Mouse (Mus musculus): Measurements from ENCODE around the gene Stab2. TPM values are rescaled to one million over a fixed set of nuclear protein-coding genes. Genes with fewer than 3 reads are reported as not detected.

Gene Stab2
- polyA plus RNA-seq, 1 experiment from 2014 or later: 0.04 TPM

DNA sequence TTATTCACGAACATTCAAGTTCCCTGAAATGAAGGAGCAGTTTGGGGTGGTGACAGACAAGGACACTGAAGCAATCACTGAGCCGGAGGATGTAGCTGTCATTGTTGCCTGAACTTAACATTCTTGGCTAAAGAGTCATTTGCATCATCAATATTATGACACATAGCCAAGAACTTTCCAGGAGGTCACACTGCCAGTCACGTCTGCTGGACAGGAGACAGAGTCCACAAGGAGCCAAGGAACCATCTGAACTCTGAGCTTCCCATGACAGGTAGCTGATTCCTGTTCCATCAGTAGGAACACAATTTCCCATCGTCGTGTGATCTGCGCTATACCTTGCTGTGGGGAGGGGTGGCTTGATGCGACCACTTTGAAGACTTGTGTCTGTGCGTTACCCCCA lies 24.9 kb upstream of the Stab2 start:
- WGBS: 87% methylated on average over 8 of the region's 8 CpGs
- no peaks in the 10 kb centered on the region for H3K36me3 ChIP-seq
- ATAC-seq (ENCODE audit: low FRiP score, low read depth): no peak

DNA sequence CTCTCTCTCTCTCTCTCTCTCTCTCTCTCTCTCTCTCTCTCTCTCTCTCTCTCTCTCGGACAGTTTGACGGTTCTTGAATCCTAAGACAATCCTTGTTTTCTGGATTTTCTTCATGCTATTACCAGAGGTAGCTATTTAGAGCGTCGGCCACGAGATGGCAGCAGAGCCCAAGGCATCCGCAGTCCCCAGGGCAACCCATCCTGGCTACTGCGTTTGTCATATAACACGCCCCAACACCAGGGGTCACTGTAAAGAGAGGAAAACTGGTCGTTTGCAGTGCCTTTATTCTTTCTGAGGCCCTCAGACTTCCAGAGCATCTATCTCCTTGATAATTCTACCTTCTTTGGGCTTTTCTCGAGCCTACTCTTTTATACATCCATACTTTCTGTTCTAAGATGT lies 17.1 kb upstream of the Stab2 start:
- Histone ChIP-seq H3K27ac (replicated peaks) (no peak overlapping the region), H3K9me3 (no peaks in the 10 kb centered on the region), H3K4me2 (replicated peaks) (no peak overlapping the region), H3K36me3 (no peaks in the 10 kb centered on the region), H3K4me3 (no peak overlapping the region), H3K27me3 (peaks cover 2% of the 10 kb centered on the region; the same call in 1 of the 2 replicates), H3K4me1 (no peaks in the 10 kb centered on the region), H3K9ac (replicated peaks) (no peak overlapping the region)
- peak; percentile 90 for ATAC-seq (ENCODE audit: low FRiP score, low read depth)
- 2% methylated on average over 8 of the region's 10 CpGs for WGBS

More for the DNA sequence above, 24.9 kb upstream of the Stab2 start:
- Histone ChIP-seq H3K27ac (replicated peaks) (no peak overlapping the region), H3K9me3 (no peaks in the 10 kb centered on the region), H3K27me3 (peaks cover 4% of the 10 kb centered on the region; the same call in 1 of the 2 replicates), H3K4me1 (peaks cover 27% of the 10 kb centered on the region), H3K4me3 (no peak overlapping the region), H3K4me2 (replicated peaks) (no peak overlapping the region), H3K9ac (replicated peaks) (no peak overlapping the region)

DNA sequence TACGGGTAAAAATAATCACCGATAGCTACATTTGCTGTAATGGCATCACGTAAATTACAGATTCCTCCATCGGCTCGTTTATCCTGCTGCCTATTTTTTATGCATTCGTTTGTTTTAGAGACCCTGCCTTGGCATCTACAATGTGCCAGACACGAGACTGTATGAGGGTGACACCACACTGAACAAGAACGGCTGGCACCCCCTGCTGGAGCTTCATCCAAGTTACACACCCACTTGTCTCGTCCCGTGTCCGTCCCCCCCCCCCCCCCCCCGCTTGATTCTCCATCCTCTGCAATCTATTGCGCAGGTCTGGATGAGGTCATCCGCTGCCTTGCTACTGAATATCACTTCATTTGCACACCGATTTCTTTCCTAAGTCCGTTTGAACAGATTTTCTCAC lies 12.9 kb upstream of the Stab2 start:
- WGBS: 72% methylated on average over 16 of the region's 16 CpGs
- H3K4me3 ChIP-seq: no peak overlapping the region
- no peak overlapping the region for H3K27ac ChIP-seq (replicated peaks)
- no peaks in the 10 kb centered on the region for H3K9me3 ChIP-seq
- no peaks in the 10 kb centered on the region for H3K36me3 ChIP-seq
- 0 out of 2 replicates have a peak, but pooled peaks cover 6% of the 10 kb centered on the region for H3K27me3 ChIP-seq
- peaks cover 17% of the 10 kb centered on the region for H3K4me1 ChIP-seq
- no peak for ATAC-seq (ENCODE audit: low FRiP score, low read depth)
- H3K4me2 ChIP-seq (replicated peaks): no peak overlapping the region
- H3K9ac ChIP-seq (replicated peaks): no peak overlapping the region

DNA sequence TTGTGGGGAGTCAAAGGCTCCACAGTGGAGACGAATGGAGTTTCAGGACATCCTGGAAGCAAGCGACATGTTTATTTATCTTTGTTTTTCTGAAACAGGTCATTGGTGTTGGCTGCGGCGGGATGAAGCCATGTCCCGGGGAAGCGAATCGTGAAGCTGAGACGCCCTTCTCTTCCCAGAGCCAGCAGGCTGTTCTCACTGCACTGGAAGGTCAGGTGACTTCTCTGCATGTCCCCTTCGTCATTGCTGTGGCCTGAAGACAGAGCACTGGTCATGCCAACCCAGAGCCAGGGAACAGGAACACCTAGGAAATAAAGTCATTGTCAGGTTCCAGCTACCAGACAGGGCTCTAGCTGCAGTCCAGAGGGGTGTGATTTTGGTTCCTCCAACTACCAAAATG lies 11.1 kb upstream of the Stab2 start:
- peaks cover 19% of the 10 kb centered on the region for H3K4me1 ChIP-seq
- H3K27me3 ChIP-seq: 0 out of 2 replicates have a peak, but pooled peaks cover 6% of the 10 kb centered on the region
- H3K9me3 ChIP-seq: no peaks in the 10 kb centered on the region
- no peak overlapping the region for H3K4me2 ChIP-seq (replicated peaks)
- ATAC-seq (ENCODE audit: low FRiP score, low read depth): no peak
- no peak overlapping the region for H3K4me3 ChIP-seq
- H3K9ac ChIP-seq (replicated peaks): no peak overlapping the region
- no peaks in the 10 kb centered on the region for H3K36me3 ChIP-seq
- 73% methylated on average over 9 of the region's 9 CpGs for WGBS
- no peak overlapping the region for H3K27ac ChIP-seq (replicated peaks)

DNA sequence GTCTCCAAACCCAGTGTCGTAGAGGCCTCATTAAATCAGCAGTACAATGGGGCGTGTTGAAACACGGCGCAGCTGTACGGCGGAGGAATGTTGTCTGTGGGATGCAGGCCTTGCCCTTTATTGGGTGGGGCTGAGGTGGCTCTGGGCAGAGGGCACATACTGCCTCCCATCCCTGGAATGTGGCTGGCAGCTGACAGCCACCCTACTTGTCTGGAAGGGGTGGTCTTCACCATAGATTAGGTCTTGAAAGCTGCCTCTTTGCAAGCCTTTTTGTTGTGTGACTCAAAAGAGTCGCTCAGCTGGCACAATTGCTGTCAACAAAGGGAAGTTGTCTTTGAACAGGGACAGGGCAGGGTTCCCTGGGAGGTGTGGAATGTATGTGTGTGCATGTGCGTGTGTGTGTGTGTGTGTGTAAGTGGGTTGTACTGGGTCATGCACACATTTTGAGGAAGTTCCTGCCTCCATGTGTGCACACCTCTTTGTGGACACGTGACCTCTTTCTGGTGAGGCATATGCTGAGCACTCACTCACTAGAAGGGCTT lies 8.4 kb upstream of the Stab2 start:
- H3K9me3 ChIP-seq: no peaks in the 10 kb centered on the region
- ATAC-seq (ENCODE audit: low FRiP score, low read depth): peak; percentile 86
- H3K27me3 ChIP-seq: 0 out of 2 replicates have a peak, but pooled peaks cover 6% of the 10 kb centered on the region
- H3K4me1 ChIP-seq: peaks cover 19% of the 10 kb centered on the region
- no peaks in the 10 kb centered on the region for H3K36me3 ChIP-seq
- no peak overlapping the region for H3K4me2 ChIP-seq (replicated peaks)
- no peak overlapping the region for H3K9ac ChIP-seq (replicated peaks)
- H3K27ac ChIP-seq (replicated peaks): no peak overlapping the region; the same call in 1 of the 2 replicates
- H3K4me3 ChIP-seq: no peak overlapping the region
- WGBS: 22% methylated on average over 9 of the region's 9 CpGs

DNA sequence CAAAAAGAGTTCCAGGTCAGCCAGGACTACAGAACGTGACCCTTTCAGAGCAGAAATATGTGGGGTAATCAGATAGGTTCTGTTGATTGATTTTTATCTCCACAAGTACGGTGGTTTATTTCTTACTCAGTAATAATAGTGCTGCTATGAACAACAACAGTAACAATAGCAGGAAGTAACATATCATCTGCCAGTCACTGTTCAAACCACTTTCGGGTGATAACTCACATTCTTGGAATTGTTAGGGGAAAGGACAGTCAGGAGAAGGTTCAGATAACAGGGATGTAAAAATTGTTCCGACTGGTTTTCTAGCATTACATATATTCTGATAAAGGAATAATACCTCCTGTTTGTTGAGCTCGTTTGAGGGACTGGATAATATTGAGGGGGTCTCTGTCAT lies 7.6 kb upstream of the Stab2 start:
- Histone ChIP-seq H3K36me3 (no peaks in the 10 kb centered on the region), H3K4me1 (peaks cover 19% of the 10 kb centered on the region), H3K9me3 (no peaks in the 10 kb centered on the region), H3K27me3 (0 out of 2 replicates have a peak, but pooled peaks cover 6% of the 10 kb centered on the region), H3K4me2 (replicated peaks) (no peak overlapping the region), H3K9ac (replicated peaks) (no peak overlapping the region), H3K4me3 (no peak overlapping the region), H3K27ac (replicated peaks) (no peak overlapping the region)
- WGBS: 80% methylated on average over 5 of the region's 5 CpGs
- no peak for ATAC-seq (ENCODE audit: low FRiP score, low read depth)

DNA sequence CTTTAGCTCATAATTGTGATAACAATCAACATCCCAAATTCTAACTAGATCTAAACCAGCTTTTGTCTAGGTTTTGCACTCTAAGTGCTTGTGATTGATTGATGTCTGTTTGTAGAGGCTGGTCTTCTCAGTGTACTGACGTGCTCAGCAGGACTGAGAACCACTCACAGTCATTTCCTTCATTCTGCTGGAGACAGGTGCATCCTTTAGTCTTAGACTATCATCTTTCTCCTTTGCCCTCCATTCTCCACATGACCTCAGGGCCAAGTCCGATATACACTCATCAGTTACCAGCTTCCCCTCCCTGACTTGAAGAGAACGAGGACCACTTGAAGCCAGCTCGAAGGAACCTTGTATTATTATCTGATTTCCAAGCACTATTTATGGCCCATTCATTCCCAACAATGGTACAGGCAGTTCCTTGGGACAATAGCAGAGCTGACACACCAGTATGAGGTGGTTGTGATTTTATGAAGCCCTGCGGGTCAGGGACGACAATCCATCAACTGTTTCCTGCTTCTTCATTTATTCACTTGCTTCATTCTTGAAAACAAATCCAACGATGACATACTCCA lies 6.7 kb upstream of the Stab2 start:
- no peak overlapping the region for H3K9ac ChIP-seq (replicated peaks)
- H3K27me3 ChIP-seq: 0 out of 2 replicates have a peak, but pooled peaks cover 6% of the 10 kb centered on the region
- H3K4me2 ChIP-seq (replicated peaks): no peak overlapping the region
- no peak overlapping the region for H3K27ac ChIP-seq (replicated peaks)
- H3K36me3 ChIP-seq: no peaks in the 10 kb centered on the region
- ATAC-seq (ENCODE audit: low FRiP score, low read depth): no peak
- peaks cover 18% of the 10 kb centered on the region for H3K4me1 ChIP-seq
- no peak overlapping the region for H3K4me3 ChIP-seq
- no peaks in the 10 kb centered on the region for H3K9me3 ChIP-seq
- WGBS: 87% methylated on average over 7 of the region's 7 CpGs

DNA sequence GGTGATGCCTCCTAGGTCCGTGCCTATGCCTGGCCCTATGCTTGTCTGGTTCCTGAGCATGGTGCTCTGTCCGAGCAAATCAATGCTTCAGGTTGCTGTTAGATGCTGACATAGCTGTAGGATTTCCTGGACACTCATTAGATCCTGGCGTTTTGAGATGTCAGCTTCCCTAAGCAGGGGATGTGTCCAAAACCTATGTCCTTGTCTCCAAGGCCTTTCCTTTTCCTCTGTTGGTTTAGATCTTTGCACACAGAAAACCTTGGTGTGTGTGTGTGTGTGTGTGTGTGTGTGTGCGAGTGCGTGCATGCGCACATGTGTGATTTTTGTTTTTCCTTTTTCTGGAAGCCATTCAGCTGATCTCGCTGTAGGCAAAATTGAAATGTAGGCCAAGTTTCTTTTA lies 4.3 kb upstream of the Stab2 start:
- no peak overlapping the region for H3K9ac ChIP-seq (replicated peaks)
- H3K27ac ChIP-seq (replicated peaks): no peak overlapping the region
- H3K4me1 ChIP-seq: peaks cover 12% of the 10 kb centered on the region
- H3K4me3 ChIP-seq: no peak overlapping the region
- WGBS: 96% methylated on average over 7 of the region's 7 CpGs
- no peak overlapping the region for H3K4me2 ChIP-seq (replicated peaks)
- H3K27me3 ChIP-seq: no peaks in the 10 kb centered on the region
- no peaks in the 10 kb centered on the region for H3K9me3 ChIP-seq
- H3K36me3 ChIP-seq: no peaks in the 10 kb centered on the region
- ATAC-seq (ENCODE audit: low FRiP score, low read depth): no peak

DNA sequence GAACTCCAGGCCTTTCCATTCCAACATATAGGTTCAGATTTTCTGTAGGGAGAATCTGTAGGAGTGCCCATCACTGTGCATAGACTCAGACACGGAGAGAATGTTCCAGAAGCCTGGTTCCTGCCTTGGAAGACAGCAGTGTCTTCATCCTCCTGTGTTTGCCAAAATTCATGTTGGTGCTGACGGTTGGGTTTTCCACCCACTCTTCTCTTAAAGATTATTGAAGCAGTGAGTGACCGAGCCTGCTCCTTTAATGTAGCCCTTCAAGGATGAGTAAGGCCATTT lies 332 bp upstream of the Stab2 start:
- no peaks in the 10 kb centered on the region for H3K36me3 ChIP-seq
- 87% methylated on average over 3 of the region's 3 CpGs for WGBS
- H3K9ac ChIP-seq (replicated peaks): no peak overlapping the region
- no peak overlapping the region for H3K4me3 ChIP-seq
- ATAC-seq (ENCODE audit: low FRiP score, low read depth): no peak
- no peak overlapping the region for H3K27ac ChIP-seq (replicated peaks)
- H3K4me2 ChIP-seq (replicated peaks): no peak overlapping the region
- H3K4me1 ChIP-seq: no peaks in the 10 kb centered on the region
- no peaks in the 10 kb centered on the region for H3K27me3 ChIP-seq
- H3K9me3 ChIP-seq: no peaks in the 10 kb centered on the region

DNA sequence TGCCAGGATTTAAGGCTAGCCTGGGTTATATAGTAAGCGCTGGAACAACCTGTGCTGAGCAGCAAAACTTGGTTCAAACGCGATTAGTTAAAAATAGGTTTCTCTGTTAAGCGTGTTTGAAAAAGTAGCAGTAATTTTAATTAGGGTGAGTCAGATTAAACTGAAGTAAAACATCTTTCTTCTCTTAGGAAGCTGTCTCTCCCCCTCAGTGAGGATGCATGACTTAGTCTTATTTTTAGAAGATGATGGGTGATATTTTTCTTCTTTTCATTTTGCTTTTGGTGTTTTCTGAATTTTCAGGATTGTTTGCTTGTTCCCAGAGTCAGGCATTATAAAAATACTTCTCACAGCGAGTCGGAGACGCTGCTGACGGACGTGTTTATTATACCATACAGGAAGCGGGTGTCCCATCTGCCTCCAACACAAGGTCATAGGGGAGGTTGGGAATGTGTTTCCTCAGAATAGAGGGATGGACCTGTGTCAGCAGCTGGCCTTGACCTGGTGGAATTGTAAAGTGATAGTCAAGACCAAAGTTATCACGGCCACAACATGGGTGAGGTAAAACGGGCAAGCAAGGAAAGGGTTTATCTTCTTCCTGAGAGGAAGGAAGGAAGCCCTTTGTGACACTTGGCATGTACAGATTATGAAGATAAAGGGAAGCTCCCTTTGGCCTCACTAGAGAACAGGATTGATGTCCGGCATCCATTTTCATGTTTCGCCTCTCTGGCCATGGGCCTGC lies 15.4 kb downstream of the Stab2 start:
- Histone ChIP-seq H3K4me1 (no peaks in the 10 kb centered on the region), H3K27ac (replicated peaks) (no peak overlapping the region), H3K4me2 (replicated peaks) (no peak overlapping the region), H3K27me3 (no peaks in the 10 kb centered on the region), H3K4me3 (no peak overlapping the region), H3K9me3 (no peaks in the 10 kb centered on the region), H3K36me3 (no peaks in the 10 kb centered on the region), H3K9ac (replicated peaks) (no peak overlapping the region)
- WGBS: 90% methylated on average over 14 of the region's 14 CpGs
- no peak for ATAC-seq (ENCODE audit: low FRiP score, low read depth)

DNA sequence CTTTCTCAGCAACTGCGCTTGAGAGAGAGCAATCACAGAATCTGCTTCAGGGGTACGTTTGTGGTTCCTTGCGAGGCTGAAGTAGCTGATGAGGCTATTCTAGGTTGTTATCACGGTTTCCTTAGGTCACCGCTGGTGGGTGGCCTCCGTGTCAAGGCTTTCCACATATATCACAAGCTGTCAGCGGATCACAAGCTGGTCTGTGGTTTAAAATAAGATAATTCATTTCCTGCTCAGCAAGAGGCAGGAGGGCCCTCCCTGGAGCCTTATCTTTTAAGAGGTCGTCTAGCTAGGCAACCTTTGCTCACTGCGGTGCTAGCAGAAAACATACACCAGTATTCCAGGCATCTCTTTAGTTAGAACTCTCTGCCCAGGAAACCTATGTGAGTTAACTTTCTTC lies 17.2 kb downstream of the Stab2 start:
- no peak overlapping the region for H3K4me3 ChIP-seq
- no peaks in the 10 kb centered on the region for H3K9me3 ChIP-seq
- H3K4me1 ChIP-seq: no peaks in the 10 kb centered on the region
- H3K27ac ChIP-seq (replicated peaks): no peak overlapping the region
- H3K36me3 ChIP-seq: no peaks in the 10 kb centered on the region
- WGBS: 81% methylated on average over 9 of the region's 9 CpGs
- ATAC-seq (ENCODE audit: low FRiP score, low read depth): no peak
- H3K4me2 ChIP-seq (replicated peaks): no peak overlapping the region
- no peak overlapping the region for H3K9ac ChIP-seq (replicated peaks)
- H3K27me3 ChIP-seq: no peaks in the 10 kb centered on the region

DNA sequence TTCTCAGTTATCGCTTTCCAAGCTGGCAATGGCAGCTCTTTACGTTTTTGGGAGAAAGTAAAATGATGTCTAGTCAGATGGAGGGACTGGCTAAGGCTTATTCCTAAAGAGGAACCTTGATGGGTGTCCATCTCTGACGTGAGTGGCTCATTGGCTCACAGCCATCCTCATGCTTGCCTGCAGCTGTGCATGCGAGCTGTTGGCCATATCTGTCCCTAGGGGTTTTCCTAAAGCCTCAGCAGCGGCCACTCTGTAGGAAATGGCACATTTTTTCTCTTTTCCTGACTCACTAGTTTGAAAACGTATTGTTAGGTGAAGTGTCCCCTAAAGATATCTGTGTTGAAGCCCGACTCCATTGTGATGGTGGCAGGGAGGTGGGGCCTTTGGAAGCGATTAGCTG lies 18.0 kb downstream of the Stab2 start:
- Histone ChIP-seq H3K4me3 (no peak overlapping the region), H3K27me3 (no peaks in the 10 kb centered on the region), H3K4me2 (replicated peaks) (no peak overlapping the region), H3K9me3 (no peaks in the 10 kb centered on the region), H3K27ac (replicated peaks) (no peak overlapping the region), H3K4me1 (no peaks in the 10 kb centered on the region), H3K36me3 (no peaks in the 10 kb centered on the region), H3K9ac (replicated peaks) (no peak overlapping the region)
- WGBS: 79% methylated on average over 8 of the region's 8 CpGs
- no peak for ATAC-seq (ENCODE audit: low FRiP score, low read depth)
